Mouse (Mus musculus): ENCODE measurements around the gene Ces2e.

DNA sequence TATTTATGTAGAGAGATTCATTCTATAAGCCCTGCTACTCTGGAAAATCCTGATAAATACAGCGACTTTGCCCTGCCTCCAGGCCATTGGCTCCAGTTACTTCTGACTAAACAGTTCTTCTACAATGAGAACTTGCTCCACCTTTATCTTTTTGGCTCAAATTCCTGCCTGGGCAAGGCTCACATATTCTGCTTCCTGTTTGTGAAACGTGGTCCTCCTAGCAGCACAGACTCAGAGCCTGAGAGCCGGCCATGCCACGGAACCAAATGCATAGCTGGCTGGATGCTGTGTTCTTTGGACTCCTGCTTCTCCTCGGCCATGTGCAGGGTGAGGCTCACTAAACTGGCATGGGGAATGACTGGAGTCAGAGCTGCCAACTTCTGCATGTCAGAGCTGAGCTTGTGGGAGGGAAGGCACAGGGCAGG, 35.5 kb downstream of the Ces2e start, which contains the start of gene Ces2g:
- TF ChIP-seq CTCF (IDR thresholded peaks at IDR 0.05; ENCODE audit: borderline replicate concordance, insufficient read depth, low read length) (no peak), POLR2A (IDR thresholded peaks at IDR 0.05; ENCODE audit: low read depth, low read length) (no peak)

All from embryonic fibroblast, embryonic 13.5 days (primary cell).